Mouse (Mus musculus) embryonic facial prominence, embryonic 12.5 days (tissue): ENCODE results near the gene Cep131. TPM values are rescaled to one million over a fixed set of nuclear protein-coding genes. Genes with fewer than 3 reads are reported as not detected.
A peak's percentile ranks its signal among the peaks of the same experiment; 100 is the strongest.

Experiments used
- ATAC-seq: fragments of 200-750 bp; cut with Nextera tagmentation; 2 replicates; pipeline ENCODE4 v1.8.0; 2017; ENCODE audit not compliant: insufficient number of reproducible peaks, insufficient read depth, low FRiP score, low TSS enrichment
- H3K27ac ChIP-seq: fragments of 300-500 bp; sonication (generic); 2 replicates; pipeline ENCODE4 v1.5.1; 2016; ENCODE audit warnings: mild to moderate bottlenecking
- H3K27me3 ChIP-seq: fragments of 300-500 bp; sonication (generic); 2 replicates; pipeline ENCODE4 v1.6.1; 2016; ENCODE audit warnings: mild to moderate bottlenecking, moderate library complexity
- H3K36me3 ChIP-seq: fragments of 300-500 bp; sonication (generic); 2 replicates; pipeline ENCODE4 v1.6.1; 2016; ENCODE audit warnings: mild to moderate bottlenecking
- H3K4me1 ChIP-seq: fragments of 300-500 bp; sonication (generic); 2 replicates; pipeline ENCODE4 v1.6.1; 2016
- H3K4me2 ChIP-seq: fragments of 300-500 bp; sonication (generic); replicated peaks from 2 replicates; pipeline ENCODE4 v1.6.1; 2016; ENCODE audit warnings: mild to moderate bottlenecking, moderate library complexity
- H3K4me3 ChIP-seq: fragments of 300-500 bp; sonication (generic); 2 replicates; pipeline ENCODE4 v1.5.1; 2016; ENCODE audit warnings: mild to moderate bottlenecking
- H3K9ac ChIP-seq: fragments of 300-500 bp; sonication (generic); 2 replicates; pipeline ENCODE4 v1.6.1; 2016; ENCODE audit warnings: mild to moderate bottlenecking, moderate library complexity
- H3K9me3 ChIP-seq: fragments of 300-500 bp; sonication (generic); 2 replicates; pipeline ENCODE4 v1.6.1; 2016; ENCODE audit warnings: mild to moderate bottlenecking, moderate library complexity
- WGBS: fragments of 180-500 bp; shearing (Covaris S2); methylation state at CpG from one replicate; pipeline ENCODE4 v1.1.7; 2016; 5-methylcytosine and 5-hydroxymethylcytosine counted together
- polyA plus RNA-seq: library from polyadenylated mRNA; unstranded; fragments of >200 nt; fragmentation: Nextera tagmentation; extraction: Ambion mirVana; gene quantifications from 2 replicates; pipeline ENCODE4 v1.2.1, GENCODE M21; 2016

Gene Cep131
- polyA plus RNA-seq, 1 experiment from 2014 or later: 43.3 TPM

DNA sequence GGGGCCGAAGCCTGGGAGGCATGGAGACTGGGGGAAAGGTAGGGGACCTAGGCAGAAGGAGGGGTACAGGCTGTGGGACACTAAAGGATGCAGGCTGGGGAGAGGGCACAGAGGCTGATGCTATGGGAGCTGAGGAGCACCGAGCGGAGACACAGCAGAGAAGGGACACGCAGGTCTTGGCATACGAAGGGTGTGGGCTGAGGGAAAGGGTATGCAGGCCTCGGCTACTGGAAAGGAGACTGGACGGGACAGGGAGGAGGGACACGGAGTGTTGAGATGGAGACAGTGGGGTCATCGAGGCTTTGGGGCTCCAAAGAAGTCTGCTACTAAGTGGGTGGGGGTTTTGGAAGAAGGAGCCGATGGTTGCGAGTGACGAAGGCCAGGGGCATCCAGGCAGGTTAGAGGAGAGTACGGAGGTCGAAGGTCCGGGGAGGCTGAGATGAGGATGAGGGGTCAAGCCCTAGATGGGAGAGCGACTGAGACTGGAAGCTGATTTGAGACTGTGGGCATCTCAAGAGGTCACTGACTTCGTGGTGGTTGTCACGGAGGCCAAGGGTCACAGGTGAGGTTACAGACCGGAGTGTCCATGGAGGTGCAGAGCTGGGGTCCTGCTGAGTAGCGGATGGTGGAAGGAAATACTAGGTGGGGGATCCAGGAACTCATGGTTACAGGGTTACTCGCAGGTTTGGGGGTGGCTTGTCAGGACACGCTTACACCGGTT lies 38.9 kb downstream of the Cep131 start:
- H3K4me3 ChIP-seq: peak overlapping the region; percentile 67
- H3K4me2 ChIP-seq: peak overlapping the region; percentile 96
- H3K27me3 ChIP-seq: peaks cover 34% of the 10 kb centered on the region
- ATAC-seq: 0 out of 2 replicates have a peak, but pooled peaks have one; percentile 8
- peaks cover 33% of the 10 kb centered on the region for H3K4me1 ChIP-seq
- H3K27ac ChIP-seq: no peak overlapping the region
- peak overlapping the region; percentile 63 for H3K9ac ChIP-seq
- H3K36me3 ChIP-seq: no peaks in the 10 kb centered on the region
- WGBS: 11% methylated on average over 23 of the region's 23 CpGs
- H3K9me3 ChIP-seq: no peaks in the 10 kb centered on the region

DNA sequence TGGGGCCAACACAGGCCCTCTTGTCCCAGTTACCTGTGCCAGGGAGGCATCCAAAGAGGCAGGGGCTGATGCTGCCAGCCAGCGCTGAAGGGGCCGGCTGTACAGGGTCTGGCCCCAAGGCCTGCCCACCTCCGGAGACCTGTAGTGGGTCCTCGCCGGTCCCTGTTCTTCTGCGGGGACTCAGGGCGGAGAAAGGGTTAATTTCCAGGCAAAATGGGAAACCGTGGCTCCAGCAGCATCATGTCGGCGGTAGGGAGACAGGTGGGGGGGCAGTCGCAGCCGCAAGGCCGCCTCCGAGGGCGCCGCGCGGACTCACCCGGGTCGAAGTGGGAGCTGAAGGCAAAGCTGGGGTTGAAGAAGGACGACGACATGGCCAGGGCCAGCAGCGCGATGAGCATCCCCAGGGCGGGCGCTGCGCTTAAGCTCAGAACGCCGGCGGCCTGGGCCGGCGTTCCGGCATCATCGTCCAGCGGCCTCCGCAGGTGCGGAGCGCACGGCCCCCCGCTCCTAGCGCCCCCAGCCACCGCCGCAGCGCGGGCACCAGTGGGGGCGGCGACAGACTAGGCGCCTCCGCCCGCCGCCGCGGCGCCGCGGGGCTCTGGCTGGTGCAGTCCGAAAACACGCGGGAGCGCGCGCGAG lies 40.0 kb downstream of the Cep131 start, which contains the start of gene Aatk:
Gene Aatk, minus strand, starts transcription at position 615 of the 639 bp plus-strand sequence.
- Histone ChIP-seq H3K9me3 (no peaks in the 10 kb centered on the region), H3K9ac (peak within 1 kb of the TSS; percentile 63), H3K4me2 (peak within 1 kb of the TSS; percentile 96), H3K27me3 (peaks cover 34% of the 10 kb centered on the region), H3K27ac (no peak within 1 kb of the TSS), H3K4me1 (peaks cover 30% of the 10 kb centered on the region), H3K36me3 (no peaks in the 10 kb centered on the region), H3K4me3 (peak within 1 kb of the TSS; percentile 67)
- 1% methylated on average over 53 of the region's 63 CpGs for WGBS
- no peak for ATAC-seq

DNA sequence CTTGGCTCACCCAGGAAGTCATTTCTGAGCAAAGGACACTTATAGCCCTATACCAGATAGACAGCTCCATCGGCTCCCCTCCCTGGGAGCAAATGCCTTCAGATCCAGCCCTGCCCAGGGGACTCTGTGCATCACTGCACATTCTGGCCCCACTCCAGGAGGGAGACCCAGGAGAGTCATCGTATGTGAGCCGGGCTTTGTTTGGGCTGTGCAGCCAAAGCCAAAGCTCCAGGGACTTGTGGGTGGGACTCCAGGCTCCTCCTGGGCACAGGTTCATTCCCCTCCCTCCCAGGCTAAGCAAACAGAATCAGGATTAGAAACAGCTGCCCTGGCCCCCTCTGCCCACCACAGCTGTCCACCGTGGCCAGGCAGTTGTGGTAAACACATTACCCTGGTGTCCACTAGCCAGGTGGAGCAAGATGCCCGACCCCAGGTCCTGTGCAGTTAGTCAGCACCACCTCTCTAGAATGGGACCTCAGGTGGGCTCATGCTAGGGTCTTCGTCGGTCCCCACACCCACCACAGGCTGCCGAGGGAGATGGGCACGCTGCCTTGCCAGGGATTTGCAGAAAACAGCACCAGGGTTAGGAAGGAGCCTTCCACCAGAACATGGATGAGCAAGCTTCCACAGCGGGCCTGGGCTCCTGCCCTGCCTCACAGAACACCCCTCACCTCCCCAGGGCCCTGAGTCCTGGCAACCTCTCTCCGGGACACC lies 40.6 kb downstream of the Cep131 start:
- H3K36me3 ChIP-seq: no peaks in the 10 kb centered on the region
- peaks cover 34% of the 10 kb centered on the region for H3K27me3 ChIP-seq
- H3K4me2 ChIP-seq: peak overlapping the region; percentile 96
- no peaks in the 10 kb centered on the region for H3K9me3 ChIP-seq
- peaks cover 30% of the 10 kb centered on the region for H3K4me1 ChIP-seq
- WGBS: 38% methylated on average over 11 of the region's 11 CpGs
- ATAC-seq: no peak
- peak overlapping the region; percentile 63 for H3K9ac ChIP-seq
- H3K27ac ChIP-seq: no peak overlapping the region
- H3K4me3 ChIP-seq: peak overlapping the region; percentile 67

DNA sequence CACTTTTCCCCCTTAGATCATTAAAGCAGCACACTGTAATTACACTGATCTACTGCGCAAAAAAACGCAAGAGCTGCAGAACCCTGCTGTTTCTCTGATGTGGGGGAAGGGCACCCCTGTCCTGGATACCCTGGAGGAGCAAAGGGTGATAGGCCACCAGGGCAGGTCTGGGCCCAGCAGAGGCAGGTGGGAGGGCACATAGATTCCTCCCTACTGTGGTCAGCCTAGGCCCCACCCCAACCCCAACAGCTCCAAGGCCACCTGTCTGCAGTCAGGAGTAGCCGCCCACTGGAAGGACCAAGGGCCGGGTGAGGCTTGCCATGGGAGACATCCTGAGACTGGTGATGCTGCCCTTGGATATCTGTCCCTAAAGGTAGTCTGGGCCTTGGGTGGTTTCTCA lies 41.3 kb downstream of the Cep131 start:
- H3K36me3 ChIP-seq: no peaks in the 10 kb centered on the region
- H3K27ac ChIP-seq: no peak overlapping the region
- no peak overlapping the region for H3K4me2 ChIP-seq
- no peak for ATAC-seq
- WGBS: 50% methylated on average over 4 of the region's 4 CpGs
- H3K4me3 ChIP-seq: no peak overlapping the region
- peaks cover 31% of the 10 kb centered on the region for H3K27me3 ChIP-seq
- H3K4me1 ChIP-seq: peaks cover 30% of the 10 kb centered on the region
- H3K9me3 ChIP-seq: no peaks in the 10 kb centered on the region
- 0 out of 2 replicates have a peak overlapping the region, but pooled peaks have one; percentile 27 for H3K9ac ChIP-seq

DNA sequence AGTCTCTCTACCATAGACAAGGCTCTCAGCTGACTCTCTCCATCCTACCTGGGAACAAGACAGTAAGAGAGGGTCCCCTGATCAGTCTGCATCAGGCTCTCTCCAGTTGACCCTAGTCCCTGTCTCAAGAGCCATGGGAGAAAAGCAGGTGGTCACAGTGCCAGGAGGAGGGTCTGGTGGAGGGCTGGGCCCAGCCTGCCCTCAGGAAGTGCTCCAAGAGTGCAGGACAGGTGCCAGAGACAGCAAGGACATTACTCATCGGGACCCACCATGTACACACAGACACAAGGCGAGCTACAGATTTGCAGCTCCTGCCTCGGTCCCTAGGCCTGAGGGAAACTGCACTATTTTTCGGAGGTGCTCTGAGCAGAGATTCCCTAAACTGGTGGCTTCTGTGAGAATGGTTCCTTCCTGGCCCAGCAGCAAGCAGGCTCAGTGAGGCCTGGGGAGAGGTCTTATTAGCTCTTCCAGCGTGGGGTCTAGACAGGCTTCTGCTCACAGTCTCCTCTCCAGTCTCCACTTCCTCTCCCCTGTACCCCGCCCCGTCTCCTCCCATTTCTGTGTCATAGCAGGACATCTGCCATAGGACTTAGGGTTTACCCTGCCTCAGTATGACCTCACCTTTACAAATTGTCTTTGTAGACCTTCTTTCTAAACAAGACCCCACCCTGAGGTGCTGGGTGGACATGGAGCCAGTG lies 44.3 kb downstream of the Cep131 start:
- no peak overlapping the region for H3K27ac ChIP-seq
- H3K4me1 ChIP-seq: peaks cover 20% of the 10 kb centered on the region
- no peaks in the 10 kb centered on the region for H3K9me3 ChIP-seq
- 67% methylated on average over 7 of the region's 7 CpGs for WGBS
- H3K9ac ChIP-seq: no peak overlapping the region
- H3K36me3 ChIP-seq: no peaks in the 10 kb centered on the region
- no peak for ATAC-seq
- H3K4me2 ChIP-seq: no peak overlapping the region
- peaks cover 8% of the 10 kb centered on the region for H3K27me3 ChIP-seq
- no peak overlapping the region for H3K4me3 ChIP-seq

DNA sequence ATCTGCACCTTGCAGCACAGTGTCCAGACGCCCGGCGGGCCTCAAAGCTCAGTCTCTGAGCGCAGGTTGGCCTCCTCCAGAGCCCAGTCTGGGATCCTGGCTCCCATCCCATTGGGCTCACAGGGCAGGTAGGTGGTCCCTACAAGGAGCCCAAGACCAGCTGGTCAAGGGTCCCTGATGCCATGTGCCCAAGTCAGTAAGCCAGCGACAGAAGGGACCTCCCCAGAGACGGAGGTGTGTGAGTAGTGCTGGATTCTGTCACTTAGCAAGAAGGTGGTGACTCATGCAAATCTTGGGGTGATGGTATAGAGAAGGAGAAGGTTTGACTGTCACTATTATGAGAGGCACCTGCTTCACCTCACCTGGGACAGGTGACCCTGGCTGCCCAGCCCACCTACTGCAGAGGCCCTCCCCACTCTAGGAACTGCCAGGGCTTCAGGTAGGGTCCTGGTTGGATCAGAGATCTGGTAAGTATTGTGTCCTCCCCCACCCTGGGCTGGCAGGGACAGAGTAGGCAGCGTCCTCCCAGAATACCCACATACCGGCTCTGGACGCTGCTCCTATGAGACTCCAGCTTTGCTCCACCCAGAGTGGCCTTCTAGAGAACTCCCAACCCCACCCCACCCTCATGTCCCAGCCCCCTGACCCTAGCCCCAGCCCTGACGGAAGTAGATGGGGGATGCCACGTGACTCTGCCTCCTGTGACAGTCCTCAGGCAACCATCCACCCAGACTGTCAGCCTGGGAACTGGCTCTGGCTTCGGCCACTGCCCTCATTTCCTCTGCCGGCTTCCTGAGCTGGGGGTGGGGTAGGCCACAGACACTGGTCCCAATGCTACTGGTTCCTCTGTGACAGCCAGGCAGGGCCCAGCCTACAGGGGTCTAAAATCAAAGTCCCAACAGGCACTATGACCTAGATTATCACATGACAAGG lies 45.2 kb downstream of the Cep131 start:
- no peak overlapping the region for H3K9ac ChIP-seq

DNA sequence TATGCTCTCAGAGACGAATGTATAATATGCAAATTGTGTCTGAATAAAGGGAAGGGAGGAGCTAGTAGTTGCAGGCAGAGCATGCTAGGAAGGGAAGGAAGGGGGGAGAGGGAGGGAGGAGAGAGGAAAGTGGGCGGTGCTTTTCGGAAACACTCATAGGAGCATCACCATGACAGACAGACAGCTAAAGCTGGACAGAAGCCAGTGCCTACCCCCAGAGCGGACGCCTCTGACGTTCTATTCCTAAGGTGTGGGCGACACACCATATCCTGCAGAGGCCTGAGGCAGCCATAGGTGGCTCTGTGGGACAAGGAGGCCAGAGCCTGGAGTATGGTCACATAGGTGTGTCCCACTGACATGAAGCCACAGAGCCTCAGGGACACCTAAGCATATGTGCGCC lies 46.2 kb downstream of the Cep131 start:
- H3K27me3 ChIP-seq: 0 out of 2 replicates have a peak, but pooled peaks cover 2% of the 10 kb centered on the region
- H3K4me2 ChIP-seq: no peak overlapping the region
- WGBS: 70% methylated on average over 8 of the region's 8 CpGs
- no peaks in the 10 kb centered on the region for H3K36me3 ChIP-seq
- H3K4me1 ChIP-seq: peaks cover 7% of the 10 kb centered on the region; the same call in 1 of the 2 replicates
- ATAC-seq: no peak
- H3K9me3 ChIP-seq: no peaks in the 10 kb centered on the region
- no peak overlapping the region for H3K4me3 ChIP-seq
- H3K9ac ChIP-seq: no peak overlapping the region
- H3K27ac ChIP-seq: no peak overlapping the region

More for the DNA sequence above, 45.2 kb downstream of the Cep131 start:
- Histone ChIP-seq H3K9me3 (no peaks in the 10 kb centered on the region), H3K27ac (no peak overlapping the region), H3K4me2 (no peak overlapping the region), H3K36me3 (no peaks in the 10 kb centered on the region), H3K27me3 (peaks cover 5% of the 10 kb centered on the region; the same call in 1 of the 2 replicates), H3K4me1 (peaks cover 16% of the 10 kb centered on the region), H3K4me3 (no peak overlapping the region)
- WGBS: 53% methylated on average over 13 of the region's 13 CpGs
- no peak for ATAC-seq

DNA sequence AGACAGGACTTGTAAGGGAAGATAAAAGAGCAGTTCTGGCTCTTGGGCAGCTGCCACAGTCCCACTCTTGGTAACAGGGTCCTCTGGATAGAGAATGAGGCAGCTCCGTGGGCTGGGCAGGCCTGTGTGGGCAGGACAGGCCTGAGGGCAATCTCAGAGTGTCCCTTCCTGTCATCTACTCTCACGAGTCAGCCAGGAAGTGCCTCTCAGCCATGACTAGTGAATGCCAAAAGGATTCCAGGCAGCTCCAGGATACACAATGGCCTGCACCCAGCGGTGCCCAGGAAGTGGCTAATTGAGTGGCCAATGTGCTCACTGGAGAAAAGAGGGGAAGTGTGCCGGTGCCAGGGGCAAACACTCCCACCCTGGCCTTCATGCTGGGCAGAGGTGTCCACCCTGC lies 47.0 kb downstream of the Cep131 start:
- no peak overlapping the region for H3K4me2 ChIP-seq
- no peaks in the 10 kb centered on the region for H3K27me3 ChIP-seq
- H3K4me1 ChIP-seq: peaks cover 7% of the 10 kb centered on the region; the same call in 1 of the 2 replicates
- no peaks in the 10 kb centered on the region for H3K36me3 ChIP-seq
- no peak overlapping the region for H3K4me3 ChIP-seq
- 25% methylated on average over 4 of the region's 4 CpGs for WGBS
- no peaks in the 10 kb centered on the region for H3K9me3 ChIP-seq
- H3K9ac ChIP-seq: no peak overlapping the region
- ATAC-seq: no peak
- peak overlapping the region; percentile 30; the same call in 1 of the 2 replicates for H3K27ac ChIP-seq

DNA sequence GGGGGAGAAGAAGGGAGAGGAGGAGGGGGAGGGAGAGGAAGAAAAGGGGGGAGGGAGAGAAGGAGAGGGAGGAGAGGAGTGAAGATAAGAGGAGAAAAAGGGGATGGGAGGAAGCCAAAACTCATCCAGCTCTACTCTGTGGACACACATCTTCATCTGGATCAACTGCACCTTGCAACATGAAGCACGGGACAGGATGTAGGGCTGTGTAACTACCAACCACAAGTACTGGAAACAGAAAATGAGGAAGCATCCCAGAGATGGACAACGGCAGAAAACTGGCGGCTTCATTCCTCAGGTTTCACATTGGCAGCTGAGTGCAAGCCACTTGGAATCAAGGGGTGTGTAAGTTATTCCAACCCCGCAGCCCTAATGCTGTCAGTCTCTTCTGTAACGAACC lies 51.9 kb downstream of the Cep131 start:
- Histone ChIP-seq H3K27me3 (no peaks in the 10 kb centered on the region), H3K4me3 (no peak overlapping the region), H3K4me1 (peaks cover 8% of the 10 kb centered on the region), H3K36me3 (no peaks in the 10 kb centered on the region), H3K9me3 (no peaks in the 10 kb centered on the region), H3K9ac (no peak overlapping the region), H3K27ac (no peak overlapping the region), H3K4me2 (no peak overlapping the region)
- ATAC-seq: no peak
- 60% methylated on average over 5 of the region's 5 CpGs for WGBS

DNA sequence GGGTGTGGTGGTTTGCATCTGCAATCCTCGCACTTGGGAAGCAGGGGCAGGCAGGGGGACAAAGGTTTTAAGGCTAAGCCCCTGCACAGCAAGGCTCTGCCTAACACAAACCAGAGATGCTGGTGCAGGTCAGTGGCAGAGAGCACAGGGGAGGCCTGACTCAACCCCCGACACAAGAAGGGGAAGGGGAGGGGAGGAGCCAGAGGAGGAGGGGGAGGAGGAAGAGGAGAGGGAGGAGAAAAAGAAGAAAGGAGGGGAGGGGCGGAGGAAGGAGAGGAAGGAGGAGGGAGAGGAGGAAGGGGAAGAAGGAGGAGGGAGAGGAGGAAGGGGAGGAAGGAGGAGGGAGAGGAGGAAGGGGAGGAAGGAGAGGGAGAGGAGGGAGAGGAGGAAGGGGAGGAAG lies 52.3 kb downstream of the Cep131 start:
- Histone ChIP-seq H3K4me2 (no peak overlapping the region), H3K27me3 (no peaks in the 10 kb centered on the region), H3K4me1 (peaks cover 8% of the 10 kb centered on the region), H3K27ac (no peak overlapping the region), H3K9me3 (no peaks in the 10 kb centered on the region), H3K9ac (no peak overlapping the region), H3K36me3 (no peaks in the 10 kb centered on the region), H3K4me3 (no peak overlapping the region)
- 42% methylated on average over 3 of the region's 3 CpGs for WGBS
- ATAC-seq: no peak
